Mouse (Mus musculus) spleen, postnatal 36 days (tissue): ENCODE data around the gene Sox13.

Source experiments
- DNase-seq, 2 experiments: peaks; one replicate each; pipeline ENCODE4 v3.0.0; 2022; ENCODE audit warnings: low spot score in 2 of 2, mixed read lengths in 1 of 2

Sox13 gene

DNA sequence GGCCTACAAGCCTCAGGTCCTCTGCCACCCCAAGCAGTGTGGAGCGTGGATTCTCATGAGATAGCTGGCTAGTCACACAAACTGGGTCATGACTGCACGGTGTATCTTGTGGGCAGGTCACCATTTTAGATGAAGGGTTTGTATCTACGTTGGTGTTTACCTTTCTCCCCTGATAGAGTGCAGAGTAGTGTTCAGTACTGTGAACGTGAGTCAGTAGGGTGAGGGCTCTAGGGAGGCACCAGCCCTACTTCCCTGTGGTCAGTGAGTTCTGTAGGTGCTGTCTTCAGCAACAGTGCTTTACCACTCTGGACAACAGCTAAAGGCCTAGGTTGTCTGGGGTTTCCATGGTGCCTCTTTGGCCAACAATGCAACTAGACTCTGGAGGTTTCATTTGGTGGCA is 20.2 kb downstream of the Sox13 start:
- no peak for DNase-seq

DNA sequence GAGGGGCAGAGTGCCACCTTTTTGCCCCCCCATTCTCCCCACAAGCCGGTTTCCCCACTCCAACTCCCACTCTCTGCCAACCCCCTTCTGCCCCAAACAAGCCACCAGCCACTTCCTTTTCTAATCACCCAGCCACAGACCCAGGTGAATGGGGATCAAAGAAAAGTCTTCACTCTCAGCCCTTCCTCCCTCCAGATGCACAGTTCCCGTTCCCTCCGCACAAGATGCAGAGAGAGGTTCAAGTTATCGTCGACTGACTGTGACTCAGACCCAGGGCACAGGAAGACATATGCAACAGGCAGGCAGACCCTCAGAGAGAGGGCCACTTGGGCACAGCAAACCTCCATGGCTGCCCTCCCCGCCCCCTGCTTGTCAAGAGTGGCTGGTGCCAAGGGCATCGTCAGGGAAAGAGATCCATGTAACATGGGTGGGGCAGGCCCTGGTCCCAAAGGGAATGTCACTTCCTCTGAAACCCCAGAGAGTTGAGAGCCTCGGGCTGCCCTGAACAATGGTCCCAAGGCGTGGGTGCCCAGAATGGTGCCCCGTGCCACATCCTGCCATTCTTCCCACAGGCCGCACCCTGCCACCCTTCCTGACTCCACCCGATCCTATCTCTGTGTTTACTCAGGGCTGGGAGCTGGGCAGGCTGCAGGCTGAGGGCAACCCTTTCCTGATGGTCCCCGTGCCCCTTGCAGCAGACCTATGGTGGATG is 24.0 kb downstream of the Sox13 start:
- no peak for DNase-seq

- no peak for DNase-seq
Measured at GRCm38 (mm10) chr1:133397483-133398237, 26.5 kb downstream of the Sox13 start.

- DNase-seq = no peak
Measured at GRCm38 (mm10) chr1:133397094-133397482, 27.1 kb downstream of the Sox13 start.

DNA sequence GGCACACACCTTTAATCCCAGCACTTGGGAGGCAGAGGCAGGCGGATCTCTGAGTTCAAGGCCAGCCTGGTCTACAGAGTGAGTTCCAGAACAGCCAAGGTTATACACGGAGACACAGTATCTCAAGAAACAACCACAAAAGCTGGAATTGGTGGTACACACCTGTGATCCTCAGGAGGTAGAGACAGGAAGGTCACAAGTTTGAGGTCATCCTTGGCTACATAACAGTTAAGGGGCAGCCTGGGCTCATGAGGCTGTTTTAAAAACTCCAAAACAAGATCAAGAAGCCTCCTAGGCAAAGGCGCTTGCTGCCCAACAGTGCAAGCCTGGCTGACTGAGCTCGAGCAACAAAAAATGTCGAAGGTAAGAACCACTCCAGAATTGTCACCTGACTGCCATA is 27.5 kb downstream of the Sox13 start:
- no peak for DNase-seq

GRCm38 (mm10) chr1:133394702-133395101 is 29.5 kb downstream of the Sox13 start:
- DNase-seq = no peak

DNA sequence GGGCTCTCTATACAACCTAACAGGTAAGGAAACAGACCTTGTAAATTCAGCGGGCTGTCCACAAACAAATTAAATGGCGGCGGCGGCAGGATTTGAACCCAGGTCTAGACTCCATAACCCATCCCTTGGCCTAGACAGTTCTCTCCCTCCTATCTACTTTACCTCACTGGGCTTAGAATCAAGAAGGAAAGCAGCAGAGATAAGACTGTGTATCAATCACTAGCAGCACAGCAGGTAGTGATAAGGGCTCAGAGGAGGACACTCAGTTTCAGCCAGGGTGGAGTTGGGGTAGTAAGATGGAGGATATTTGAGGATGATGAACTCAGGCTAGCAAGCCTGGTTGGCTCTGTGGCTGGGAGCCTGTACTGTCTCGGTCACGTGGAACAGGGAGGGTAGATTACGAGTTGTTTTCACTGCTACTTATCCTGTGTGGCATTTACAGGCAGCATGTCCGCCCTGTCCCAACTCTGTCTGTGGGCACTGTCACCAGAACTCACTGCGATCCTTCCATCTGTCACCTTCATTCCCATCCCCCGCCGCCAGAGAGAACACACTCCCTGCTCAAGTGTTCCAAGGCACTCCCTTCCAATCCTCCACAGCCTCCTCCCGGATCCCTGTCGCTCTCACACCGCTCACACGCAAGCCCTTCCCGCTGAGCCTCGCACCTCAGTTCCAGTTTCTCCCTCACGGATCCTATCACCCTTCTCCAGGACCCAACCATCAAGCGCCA is 36.5 kb downstream of the Sox13 start:
- no peak for DNase-seq

- no peak for DNase-seq
Measured at GRCm38 (mm10) chr1:133386209-133386608, 38.0 kb downstream of the Sox13 start.

DNA sequence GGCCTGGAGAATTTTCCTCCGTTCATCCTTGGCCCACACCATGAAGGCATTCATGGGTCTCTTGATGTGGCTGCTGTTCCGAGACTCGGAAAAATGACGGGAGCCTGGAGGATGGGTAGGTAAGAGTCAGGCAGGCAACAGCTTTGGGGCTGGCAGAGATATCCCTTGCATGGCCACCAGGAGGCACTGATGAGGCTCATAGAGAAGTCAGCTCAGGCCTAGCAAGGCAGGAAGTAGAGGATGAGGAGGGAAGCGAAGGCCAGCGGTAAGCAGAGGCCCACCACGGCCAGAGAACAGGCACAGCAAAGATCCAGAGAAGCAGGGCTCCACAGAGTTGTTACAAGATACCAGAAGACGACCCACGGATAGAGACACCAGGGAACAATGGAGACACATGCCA is 38.7 kb downstream of the Sox13 start:
- DNase-seq = peak; percentile 63

- no peak for DNase-seq
Measured at GRCm38 (mm10) chr1:133383157-133383783, 40.9 kb downstream of the Sox13 start.

GRCm38 (mm10) chr1:133382552-133383155 is 41.5 kb downstream of the Sox13 start:
- DNase-seq = no peak

DNA sequence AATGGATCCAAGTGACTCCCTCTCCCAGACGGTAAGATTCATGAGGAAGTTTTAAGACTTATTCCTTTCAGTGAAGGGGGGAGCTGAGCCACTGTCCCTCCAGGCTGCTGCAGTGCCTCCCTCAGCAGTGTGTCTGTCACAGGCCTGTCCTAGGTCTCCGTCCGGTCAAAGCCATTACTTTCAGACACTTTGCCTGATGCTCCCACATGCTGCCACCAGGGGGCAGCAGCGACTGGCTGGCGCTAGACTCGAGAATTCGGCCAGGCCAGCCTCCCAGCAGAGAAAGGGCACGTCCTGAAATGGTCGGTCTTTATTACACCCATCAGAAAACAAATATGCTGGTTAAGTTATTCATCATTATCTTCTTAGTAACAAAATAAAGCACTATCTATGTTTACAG is 42.2 kb downstream of the Sox13 start:
- no peak for DNase-seq

- peak in 1 of 2 experiments; percentile 19 for DNase-seq
Measured at GRCm38 (mm10) chr1:133380347-133381065, 43.7 kb downstream of the Sox13 start.

DNA sequence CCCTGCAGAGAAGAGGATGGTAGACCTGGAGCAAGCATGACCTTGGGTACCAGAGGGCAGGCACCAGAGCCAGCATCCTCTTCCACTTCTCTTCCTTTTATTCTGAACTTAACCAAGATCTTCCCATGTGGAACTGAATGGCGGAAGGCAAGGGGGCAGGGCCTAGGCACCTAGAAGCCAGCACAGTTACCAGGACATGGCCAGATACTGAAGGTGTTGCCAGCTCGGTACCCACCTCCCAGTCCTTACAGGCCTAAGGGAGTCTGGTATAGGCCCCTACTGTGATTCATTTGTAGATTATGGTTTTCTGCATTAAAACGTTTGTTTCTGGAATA is 44.2 kb downstream of the Sox13 start:
- no peak for DNase-seq

DNA sequence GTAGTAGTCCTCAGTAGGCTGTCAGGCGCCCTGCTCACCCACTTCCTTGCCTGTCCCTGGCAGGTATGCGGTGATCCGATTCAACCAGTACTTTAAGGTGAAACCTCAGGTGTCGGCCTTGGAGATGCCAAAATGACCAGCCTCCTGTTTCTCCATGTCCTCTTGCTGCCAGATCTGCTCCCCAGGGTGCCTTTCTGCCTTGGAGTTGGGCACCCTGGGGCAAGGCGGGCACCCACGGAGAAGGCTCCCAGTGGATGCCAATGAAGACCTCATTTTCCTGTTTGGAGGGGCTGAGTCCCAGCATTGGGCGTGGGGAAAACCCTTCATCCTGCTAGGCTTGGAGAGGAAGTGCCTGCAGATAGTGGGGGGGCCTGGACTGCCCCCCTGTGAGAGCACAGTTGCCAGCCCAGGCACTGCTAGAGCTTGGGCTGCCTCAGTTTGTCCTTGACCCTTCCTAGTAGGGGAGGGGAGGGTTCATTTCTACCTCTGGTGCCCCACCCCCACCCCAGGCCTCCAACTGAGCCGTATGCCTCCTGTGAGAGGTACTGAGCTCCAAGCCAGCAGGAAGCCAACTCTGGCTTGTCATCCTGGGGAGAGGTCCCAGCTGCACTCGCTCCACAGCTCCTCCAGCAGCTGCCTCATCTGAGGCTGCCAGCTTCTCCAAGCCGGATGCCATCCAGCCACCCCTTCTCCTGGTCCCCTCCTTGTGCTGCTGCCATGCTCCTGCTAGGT is 44.8 kb downstream of the Sox13 start:
- no peak for DNase-seq

DNA sequence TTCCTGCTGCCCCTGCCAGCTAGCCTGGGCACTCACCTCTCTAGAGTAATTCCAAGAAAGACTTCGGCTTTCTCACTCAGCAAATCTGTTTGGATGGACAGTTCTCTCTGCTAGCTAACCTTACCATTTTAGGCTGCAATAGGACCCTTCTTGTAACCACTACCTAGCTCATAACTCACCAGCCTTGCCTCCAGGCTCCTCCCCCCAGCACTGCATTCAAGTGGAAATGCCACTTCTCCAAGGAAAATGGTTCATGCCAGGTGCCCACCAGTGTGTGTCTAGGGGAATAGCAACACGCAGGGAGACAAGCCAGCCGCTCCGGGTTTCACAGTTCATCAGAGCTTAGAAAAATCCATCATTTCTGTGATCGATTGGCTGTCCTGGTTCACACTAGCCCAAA is 46.6 kb downstream of the Sox13 start:
- DNase-seq = no peak

- no peak for DNase-seq
Measured at GRCm38 (mm10) chr1:133375696-133376346, 48.4 kb downstream of the Sox13 start.

DNA sequence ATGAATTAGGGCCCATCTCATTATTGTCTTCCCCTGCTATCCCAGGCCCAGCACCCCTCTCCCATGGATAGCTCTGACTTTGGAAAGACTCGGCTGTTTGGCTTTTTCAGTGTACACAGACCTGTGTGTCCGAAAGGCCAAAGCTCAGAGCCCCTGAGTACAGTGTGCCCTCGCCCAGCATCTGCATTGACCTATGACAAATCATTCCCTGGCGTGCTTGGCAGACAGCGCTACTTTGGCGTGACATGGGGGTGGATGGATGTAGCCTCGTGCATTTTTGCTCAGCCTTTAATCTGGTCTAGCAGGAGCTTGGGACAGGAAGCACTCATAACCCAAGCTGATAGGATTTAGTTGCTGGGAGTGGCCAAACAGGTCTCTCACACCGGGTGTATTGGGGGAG is 52.1 kb downstream of the Sox13 start:
- no peak for DNase-seq

DNA sequence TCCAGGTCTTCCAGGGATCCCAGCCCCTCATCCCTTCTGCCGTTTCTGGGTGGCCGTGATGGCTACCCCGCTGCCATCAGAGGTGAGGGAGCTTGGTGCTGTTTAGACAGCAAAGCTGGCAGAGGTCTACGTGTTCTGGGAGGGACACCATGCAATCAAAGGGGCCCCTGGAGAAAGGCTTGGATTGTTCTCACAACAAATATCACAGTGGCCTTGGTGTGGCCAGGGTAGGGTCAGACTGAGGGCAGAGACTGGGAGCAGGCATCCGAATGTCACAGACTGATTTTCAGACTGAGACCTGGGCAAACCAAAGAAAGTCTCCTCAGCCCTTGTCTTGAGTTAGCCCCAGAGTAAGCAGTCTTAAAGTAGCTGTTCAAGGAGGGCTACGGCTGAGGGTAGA is 52.7 kb downstream of the Sox13 start:
- no peak for DNase-seq

GRCm38 (mm10) chr1:133370352-133370751 is 53.8 kb downstream of the Sox13 start:
- no peak for DNase-seq
